Mouse (Mus musculus) layer of hippocampus, adult 8-10 months (tissue): ENCODE results near the gene Mrpl58. TPM values are rescaled to one million over a fixed set of nuclear protein-coding genes. Genes with fewer than 3 reads are reported as not detected.
"Not testable (repeated sequence)": the region's sequence is repeated elsewhere in the genome, so short reads cannot be mapped to it uniquely, and the experiment has no call there.

Source experiments
- DNase-seq, 2 experiments: peaks; one replicate each; pipeline ENCODE4 v3.0.0; 2022; ENCODE audit warnings: low spot score in 2 of 2
- microRNA-seq, 2 experiments: library from miRNA; unstranded; fragments of <30 nt; microRNA quantifications; one replicate each; pipeline ENCODE4 v1.2.0; 2022
- total RNA-seq, 4 experiments: library from RNA; stranded (reverse); gene quantifications; 2 replicates each; pipeline ENCODE4 v1.2.4; 2022

The Mrpl58 gene
- total RNA-seq, 4 experiments from 2014 or later: 100 to 115 (median 105) TPM

- not testable (repeated sequence) for DNase-seq
These were observed 51.3 kb downstream of the Mrpl58 start for GRCm38 (mm10) chr11:115454822-115455221.

DNA sequence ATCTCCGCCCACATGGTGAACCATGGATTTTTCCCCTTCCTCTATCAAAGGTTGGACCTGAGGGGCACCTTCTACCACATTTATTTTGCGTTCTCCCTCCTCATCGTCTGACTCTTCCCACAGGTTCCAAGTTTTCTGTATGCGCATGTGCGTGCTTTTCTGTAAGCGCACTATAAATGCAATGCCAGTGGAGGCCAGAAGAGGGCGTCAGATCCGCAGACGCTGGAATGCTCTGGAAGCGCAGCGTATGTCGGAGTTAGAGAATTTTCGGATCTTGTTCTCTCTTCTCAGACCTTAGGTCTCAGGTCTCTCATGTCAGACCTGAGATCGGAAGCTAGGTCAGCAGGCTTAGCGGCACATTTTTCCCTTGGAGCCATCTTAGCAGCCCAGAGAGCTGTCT lies 52.1 kb downstream of the Mrpl58 start:
- DNase-seq: no peak

DNA sequence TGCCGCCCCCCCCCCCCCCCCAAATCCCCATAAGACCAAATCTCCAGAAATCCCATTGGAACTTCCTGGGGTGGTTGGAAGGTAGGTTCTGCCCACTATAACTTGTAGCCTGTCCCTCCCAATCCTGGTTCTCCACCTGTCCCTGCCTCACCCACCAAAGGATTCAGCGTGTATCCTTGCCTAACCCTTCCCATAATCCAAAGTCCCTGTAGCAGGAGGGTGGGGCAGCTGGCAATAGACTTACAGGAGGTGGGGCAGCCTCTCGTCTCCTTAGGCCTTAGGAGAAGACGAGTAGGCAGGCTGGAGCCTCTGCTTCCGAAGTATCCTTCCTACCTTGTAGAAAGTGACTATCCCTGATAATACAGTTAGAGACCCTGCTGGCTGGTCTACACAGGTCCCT lies 52.6 kb downstream of the Mrpl58 start:
- DNase-seq: no peak

GRCm38 (mm10) chr11:115457405-115457804 lies 53.9 kb downstream of the Mrpl58 start:
- no peak for DNase-seq

DNA sequence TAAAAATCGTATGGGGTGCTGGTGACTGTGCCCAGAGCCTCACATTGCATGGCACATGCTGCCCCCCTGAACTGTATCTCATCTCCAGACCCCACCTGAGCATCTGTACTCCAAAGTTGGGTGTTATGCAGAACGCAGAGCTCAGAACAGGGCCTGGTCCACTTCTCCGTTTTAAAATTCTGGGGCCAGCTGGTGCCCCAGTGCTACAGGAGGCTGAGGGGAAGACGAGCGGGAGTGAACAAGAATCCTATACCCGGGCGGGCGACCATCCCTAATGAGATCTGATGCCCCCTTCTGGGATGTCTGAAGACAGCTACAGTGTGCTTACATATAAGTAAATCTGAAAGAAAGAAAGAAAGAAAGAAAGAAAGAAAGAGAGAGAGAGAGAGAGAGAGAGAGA lies 57.4 kb downstream of the Mrpl58 start:
- no peak for DNase-seq

- no peak for DNase-seq
These were observed 58.3 kb downstream of the Mrpl58 start for GRCm38 (mm10) chr11:115461846-115462242.

Small RNAs within 50 kb of the gene (microRNA-seq; reads per million reads assigned to microRNA genes)
- gene Mir3968: 0 reads per million in 2 experiments

Other genes starting within 250 kb of the Mrpl58 start
- 10 to 100 TPM; 68.3 to 84.2 (median 77.1) TPM for gene Slc9a3r1, start 240.4 kb upstream of the Mrpl58 start, total RNA-seq
- 10 to 100 TPM; 12.5 to 19.8 (median 16.1) TPM for gene Tmem104, start 216.3 kb upstream of the Mrpl58 start, total RNA-seq
- 10 to 100 TPM; 20.4 to 25.2 (median 22.5) TPM for gene Nat9, start 215.9 kb upstream of the Mrpl58 start, total RNA-seq
- 10 to 100 TPM; 42.3 to 48.8 (median 44.6) TPM for gene Grin2c, start 136.5 kb upstream of the Mrpl58 start, total RNA-seq
- 10 to 100 TPM; 22.8 to 25.5 (median 24.6) TPM for gene Fdxr, start 126.7 kb upstream of the Mrpl58 start, total RNA-seq
- gene Fads6, start 106.1 kb upstream of the Mrpl58 start, total RNA-seq: 10 to 100 TPM; 16.7 to 18.5 (median 17.1) TPM
- under 1 TPM; 0.30 to 0.55 (median 0.40) TPM for gene Otop2, start 96.6 kb upstream of the Mrpl58 start, total RNA-seq
- under 1 TPM; 0.36 to 0.95 (median 0.59) TPM for gene Ush1g, start 81.7 kb upstream of the Mrpl58 start, total RNA-seq
- under 1 TPM in 2 of 4 experiments, not detected in 2; 0.14 to 0.27 TPM for gene Otop3, start 69.0 kb upstream of the Mrpl58 start, total RNA-seq
- gene Hid1, start 36.0 kb upstream of the Mrpl58 start, total RNA-seq: 100 to 1,000 TPM; 104 to 119 (median 117) TPM
- 10 to 100 TPM; 25.7 to 29.6 (median 25.9) TPM for gene Cdr2l, start 21.8 kb upstream of the Mrpl58 start, total RNA-seq
- gene Atp5h, start 16.2 kb downstream of the Mrpl58 start, total RNA-seq: 100 to 1,000 TPM; 450 to 501 (median 483) TPM
- 10 to 100 TPM; 67.4 to 74.9 (median 71.2) TPM for gene Kctd2, start 16.4 kb downstream of the Mrpl58 start, total RNA-seq
- not detected for gene Trim80, start 36.8 kb downstream of the Mrpl58 start, total RNA-seq
- under 1 TPM in 1 of 4 experiments, not detected in 3; 0.21 TPM for gene Slc16a5, start 58.7 kb downstream of the Mrpl58 start, total RNA-seq
- gene Armc7, start 71.9 kb downstream of the Mrpl58 start, total RNA-seq: 10 to 100 TPM in 3 of 4 experiments, 1 to 10 TPM in 1; 10.0 to 16.7 (median 13.0) TPM
- gene Nt5c, start 88.1 kb downstream of the Mrpl58 start, total RNA-seq: 10 to 100 TPM; 58.8 to 68.5 (median 66.3) TPM
- 100 to 1,000 TPM; 109 to 139 (median 124) TPM for gene Jpt1, start 110.6 kb downstream of the Mrpl58 start, total RNA-seq
- gene Sumo2, start 132.5 kb downstream of the Mrpl58 start, total RNA-seq: 100 to 1,000 TPM; 285 to 340 (median 310) TPM
- 10 to 100 TPM; 47.0 to 64.9 (median 53.1) TPM for gene Nup85, start 160.7 kb downstream of the Mrpl58 start, total RNA-seq
- 10 to 100 TPM; 49.1 to 55.3 (median 52.6) TPM for gene Mrps7, start 200.2 kb downstream of the Mrpl58 start, total RNA-seq
- gene Gga3, start 200.3 kb downstream of the Mrpl58 start, total RNA-seq: 100 to 1,000 TPM in 2 of 4 experiments, 10 to 100 TPM in 2; 91.9 to 121 (median 102) TPM
- 10 to 100 TPM; 16.5 to 22.5 (median 17.9) TPM for gene Mif4gd, start 209.2 kb downstream of the Mrpl58 start, total RNA-seq
- 10 to 100 TPM; 55.6 to 81.3 (median 64.7) TPM for gene Slc25a19, start 224.5 kb downstream of the Mrpl58 start, total RNA-seq